Mouse (Mus musculus): ENCODE results near the gene Txnip. TPM values are rescaled to one million over a fixed set of nuclear protein-coding genes. Genes with fewer than 3 reads are reported as not detected.
A peak's percentile ranks its signal among the peaks of the same experiment; 100 is the strongest.
"Not testable (repeated sequence)": the region's sequence is repeated elsewhere in the genome, so short reads cannot be mapped to it uniquely, and the experiment has no call there.

The Txnip gene
- total RNA-seq (2021): 100 to 1,000 TPM; 435 to 530 TPM
- long read RNA-seq, experiment 1, transcript Txnip-201 (8 exons, 2,795 nt): minor isoform, 32 of 121 reads
- long read RNA-seq, experiment 1, transcript Txnip-202 (8 exons, 2,827 nt): major isoform, 40 of 121 reads
- long read RNA-seq, experiment 1, partial matches to known transcripts: 24 of 121 reads
- long read RNA-seq, experiment 1, other reads (novel, unspliced or antisense): 21 of 121 reads
- long read RNA-seq, experiment 2, transcript Txnip-201 (8 exons, 2,795 nt): major isoform, 8 of 44 reads
- long read RNA-seq, experiment 2, transcript Txnip-202 (8 exons, 2,827 nt): major isoform, 8 of 44 reads
- long read RNA-seq, experiment 2, partial matches to known transcripts: 26 of 44 reads
- long read RNA-seq, experiment 2, other reads (novel, unspliced or antisense): 0 of 44 reads

- peak; percentile 100 for DNase-seq
Measured at GRCm38 (mm10) chr3:96557694-96558093, at the start of gene Txnip. TSS of gene Txnip (plus strand) at chr3:96557957.

DNA sequence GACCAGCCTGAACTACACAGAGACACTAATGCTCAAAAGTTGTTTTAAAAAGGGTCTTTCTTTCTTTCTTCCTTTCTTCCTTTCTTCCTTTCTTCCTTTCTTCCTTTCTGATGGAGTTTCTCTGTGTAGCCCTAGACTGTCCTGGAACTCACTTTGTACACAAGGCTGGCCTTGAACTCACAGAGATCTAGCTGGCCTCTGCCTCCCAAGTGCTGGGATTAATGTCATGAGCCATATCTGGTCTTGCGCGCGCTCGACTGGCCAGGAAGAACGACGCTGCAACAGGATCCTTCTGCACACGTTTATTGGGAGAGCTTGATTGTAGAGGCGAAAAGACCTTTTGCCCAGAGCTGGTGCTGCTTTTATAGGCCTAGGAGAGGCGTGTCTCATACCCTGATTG, 49.8 kb upstream of the Txnip start:
- DNase-seq: not testable (repeated sequence)

- no peak for DNase-seq
Measured at GRCm38 (mm10) chr3:96520171-96520570, 37.6 kb upstream of the Txnip start.

GRCm38 (mm10) chr3:96522149-96522548, 35.6 kb upstream of the Txnip start:
- no peak for DNase-seq

- peak; percentile 40 to 53 for DNase-seq
Measured at GRCm38 (mm10) chr3:96524028-96524810, 33.5 kb upstream of the Txnip start.

DNA sequence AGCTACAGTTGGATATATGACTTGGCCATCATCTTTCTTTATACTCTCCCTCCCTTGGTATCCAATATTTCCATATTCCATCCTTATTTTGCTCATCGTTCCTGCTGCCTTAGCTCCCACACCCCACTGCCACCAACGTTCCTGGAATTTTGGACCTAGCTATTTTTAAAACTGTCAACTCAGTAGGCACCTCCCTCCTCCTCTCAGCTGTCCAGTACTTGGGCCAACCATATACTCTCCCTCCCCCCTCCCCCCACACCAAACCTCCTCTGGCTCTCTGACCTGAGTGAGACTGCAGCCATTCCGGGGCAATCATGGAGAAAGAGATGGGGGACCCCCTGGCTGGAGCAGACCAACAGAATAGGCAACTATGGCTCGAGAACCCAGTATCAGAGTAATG, 32.8 kb upstream of the Txnip start, which contains the start of gene Hfe2:
Hfe2 (plus strand) TSS at position 259 of the 400 bp plus-strand sequence.
- peak in 1 of 2 experiments; percentile 50 for DNase-seq

GRCm38 (mm10) chr3:96526013-96526762, 31.6 kb upstream of the Txnip start:
- DNase-seq: peak in 1 of 2 experiments; percentile 49

- DNase-seq: no peak
Measured at GRCm38 (mm10) chr3:96526864-96527542, 30.8 kb upstream of the Txnip start.

GRCm38 (mm10) chr3:96528506-96528905, 29.3 kb upstream of the Txnip start:
- DNase-seq: no peak

- DNase-seq: no peak
Measured at GRCm38 (mm10) chr3:96532050-96532449, 25.7 kb upstream of the Txnip start.

GRCm38 (mm10) chr3:96534300-96534699, 23.5 kb upstream of the Txnip start:
- no peak for DNase-seq

DNA sequence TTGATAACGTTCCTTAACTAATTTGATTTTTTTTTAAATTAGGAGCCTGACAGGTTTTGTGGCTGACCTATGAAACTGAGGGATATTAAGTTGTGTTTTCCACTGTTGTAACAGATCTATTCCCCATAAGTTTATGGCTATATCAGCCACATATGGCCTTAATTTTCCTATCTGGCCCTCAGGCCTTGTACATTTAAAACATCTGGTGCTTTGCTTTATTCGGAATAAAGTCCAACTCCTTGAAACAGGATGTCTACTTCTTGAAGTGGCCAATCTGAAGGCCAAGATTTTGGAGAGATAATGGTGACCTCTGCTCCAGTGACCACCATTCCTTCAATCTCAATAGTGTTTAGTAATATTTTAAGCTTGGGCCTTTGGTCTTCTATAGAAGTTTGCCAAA, 18.4 kb upstream of the Txnip start:
- no peak for DNase-seq

DNA sequence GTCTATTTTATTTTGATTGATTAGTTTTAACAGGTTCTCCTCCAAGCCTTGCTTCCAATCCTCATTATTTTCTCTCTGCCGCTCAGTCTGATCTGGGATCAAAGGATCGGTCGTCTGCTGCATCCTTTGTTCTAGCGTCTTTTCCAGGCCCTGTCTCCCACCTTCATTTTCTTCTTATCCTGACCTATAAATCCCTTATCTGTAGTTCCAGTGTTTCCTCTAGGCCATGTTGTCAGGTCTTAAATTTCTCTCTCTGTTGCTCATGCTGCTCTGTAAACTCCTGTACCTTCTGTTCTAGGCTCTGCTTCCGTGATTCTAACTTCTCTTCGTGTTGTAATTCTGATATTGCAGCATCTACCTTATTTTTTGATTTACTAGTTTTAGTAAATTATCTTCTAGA, 17.0 kb upstream of the Txnip start:
- DNase-seq: no peak

GRCm38 (mm10) chr3:96541328-96542078, 16.3 kb upstream of the Txnip start:
- no peak for DNase-seq

- DNase-seq: no peak
Measured at GRCm38 (mm10) chr3:96542554-96542953, 15.2 kb upstream of the Txnip start.

GRCm38 (mm10) chr3:96543345-96543744, 14.4 kb upstream of the Txnip start:
- DNase-seq: no peak

- DNase-seq: no peak
Measured at GRCm38 (mm10) chr3:96545565-96545964, 12.2 kb upstream of the Txnip start.

DNA sequence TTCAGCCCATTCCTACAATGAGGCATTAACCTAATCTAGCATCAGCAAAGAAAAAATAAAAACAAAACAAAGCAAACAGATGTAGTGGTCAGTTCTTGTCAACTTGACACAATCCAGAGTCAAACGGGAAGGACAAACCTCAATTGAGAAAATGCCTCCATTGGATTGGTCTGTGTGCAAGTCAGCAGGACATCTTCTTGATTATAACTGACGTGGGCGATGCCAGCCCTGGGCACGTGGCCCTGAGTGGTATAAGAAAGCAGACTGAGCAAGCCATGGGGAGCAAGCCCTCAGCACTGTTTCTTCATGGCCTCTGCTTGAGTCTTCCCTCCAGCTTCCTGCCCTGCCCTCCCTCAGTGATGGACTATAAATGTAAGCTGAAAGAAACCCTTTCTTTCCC, 10.9 kb upstream of the Txnip start:
- no peak for DNase-seq

GRCm38 (mm10) chr3:96547389-96547960, 10.3 kb upstream of the Txnip start:
- DNase-seq: peak; percentile 73 to 94

DNA sequence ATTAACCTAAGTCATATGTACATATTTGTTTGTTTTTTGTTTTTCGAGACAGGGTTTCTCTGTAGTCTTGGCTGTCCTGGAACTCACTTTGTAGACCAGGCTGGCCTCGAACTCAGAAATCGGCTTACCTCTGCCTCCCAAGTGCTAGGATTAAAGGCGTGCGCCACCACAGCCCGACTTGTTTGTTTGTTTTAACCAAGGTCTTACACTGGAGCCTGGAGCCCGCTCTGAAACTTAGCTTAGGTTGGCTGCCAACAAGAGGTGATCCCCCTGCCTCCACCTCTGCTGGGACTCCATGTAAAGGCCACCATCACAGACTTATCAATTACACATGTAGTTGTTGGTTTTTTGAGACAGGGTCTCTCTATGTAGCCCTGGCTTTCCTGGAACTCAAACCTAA, 8.9 kb upstream of the Txnip start:
- DNase-seq: no peak

DNA sequence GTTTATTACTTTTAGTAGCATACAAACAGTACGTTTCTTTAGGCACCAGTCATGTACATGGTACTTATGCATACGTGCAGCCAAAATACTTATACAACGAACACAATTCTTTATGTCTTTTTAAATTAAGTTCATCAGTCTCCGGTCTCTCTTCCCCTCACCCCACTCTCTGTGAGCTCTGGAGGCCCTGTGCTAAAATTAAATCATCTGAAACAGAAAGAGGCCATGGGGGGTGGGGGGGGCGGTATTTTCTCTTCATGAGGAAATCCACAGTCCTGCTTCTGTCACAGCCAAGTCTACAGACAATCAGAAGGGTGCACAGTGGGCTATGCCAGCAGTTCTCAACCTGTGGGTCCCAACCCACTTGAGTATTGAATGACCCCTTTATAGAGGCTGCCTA, 8.4 kb upstream of the Txnip start:
- DNase-seq: no peak
